Mouse (Mus musculus) ovary, adult 18-20 months (tissue): ENCODE measurements around the gene Gnl3l.

Experiments
- DNase-seq: peaks from one replicate; pipeline ENCODE4 v3.0.0; 2022; ENCODE audit warnings: low spot score, mixed read lengths

Gnl3l gene

GRCm38 (mm10) chrX:151016938-151017877 lies at the start of gene Gnl3l:
Gene Gnl3l (minus strand): TSS chrX:151017322.
- peak; percentile 84 for DNase-seq

DNA sequence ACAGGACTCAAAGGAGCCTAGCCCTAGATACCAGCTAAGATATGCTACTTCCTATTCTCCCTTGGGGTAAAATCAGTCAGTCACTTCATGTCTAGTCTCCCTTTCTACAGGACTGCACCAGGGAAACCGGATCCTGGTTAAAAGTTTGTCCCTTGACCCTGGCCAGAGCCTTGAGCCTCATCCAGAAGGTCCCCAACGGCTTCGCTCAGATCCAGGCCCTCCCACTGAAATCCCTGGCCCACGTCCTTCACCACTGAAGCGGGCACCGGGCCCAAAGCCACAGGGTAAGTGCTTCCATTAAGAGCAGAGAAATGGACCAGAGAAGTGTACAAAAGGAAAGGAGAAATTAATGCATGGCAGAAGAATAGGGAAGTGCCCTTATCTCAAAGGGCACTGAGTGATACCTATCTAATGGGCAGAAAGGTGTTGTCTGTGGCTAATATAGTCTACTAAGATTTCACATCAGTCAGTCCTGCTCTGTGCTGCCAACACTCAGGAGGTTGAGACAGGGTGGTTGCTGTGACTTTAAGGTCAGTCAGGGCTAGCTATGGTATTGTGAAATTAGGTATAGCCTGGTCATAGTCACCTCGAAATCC lies 49.0 kb upstream of the Gnl3l start:
- DNase-seq = peak; percentile 59

DNA sequence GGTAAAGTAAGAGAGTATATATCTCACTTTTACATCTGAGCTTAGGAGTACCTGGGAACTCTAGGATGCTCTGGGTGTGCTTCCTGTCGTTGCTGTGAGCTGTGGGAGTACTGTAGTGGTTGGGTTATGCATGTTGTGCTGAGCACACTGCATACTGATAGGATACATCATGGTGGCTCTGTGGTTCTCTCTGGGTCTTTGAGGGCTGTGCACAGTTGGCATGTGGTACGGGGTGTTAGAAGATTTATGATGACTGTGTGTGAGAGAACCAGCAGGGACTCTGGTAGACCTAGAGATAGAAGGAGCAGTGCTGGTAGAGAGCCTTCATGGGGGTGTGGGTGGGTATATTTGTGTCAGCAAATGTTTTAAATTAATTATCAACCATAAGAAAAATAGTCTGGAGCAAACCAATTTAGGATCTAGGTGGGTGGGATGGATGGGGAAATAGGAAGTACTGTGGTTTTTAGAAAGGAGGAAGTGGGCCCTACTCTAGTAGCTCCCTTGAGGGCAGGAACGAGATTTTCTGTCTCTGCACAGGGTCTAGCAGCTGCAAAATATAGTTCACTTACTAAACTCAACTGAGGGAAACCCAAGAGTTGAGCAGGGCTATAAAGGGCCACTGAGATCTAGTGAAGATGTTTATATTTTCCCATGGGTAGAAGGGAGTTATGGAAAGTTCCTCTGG lies 44.6 kb upstream of the Gnl3l start:
- no peak for DNase-seq

GRCm38 (mm10) chrX:151059346-151059745 lies 42.2 kb upstream of the Gnl3l start:
- DNase-seq = peak; percentile 20

GRCm38 (mm10) chrX:151055559-151055958 lies 38.4 kb upstream of the Gnl3l start:
- DNase-seq = no peak

- DNase-seq = no peak
These were observed 37.4 kb upstream of the Gnl3l start for GRCm38 (mm10) chrX:151054489-151054888.

DNA sequence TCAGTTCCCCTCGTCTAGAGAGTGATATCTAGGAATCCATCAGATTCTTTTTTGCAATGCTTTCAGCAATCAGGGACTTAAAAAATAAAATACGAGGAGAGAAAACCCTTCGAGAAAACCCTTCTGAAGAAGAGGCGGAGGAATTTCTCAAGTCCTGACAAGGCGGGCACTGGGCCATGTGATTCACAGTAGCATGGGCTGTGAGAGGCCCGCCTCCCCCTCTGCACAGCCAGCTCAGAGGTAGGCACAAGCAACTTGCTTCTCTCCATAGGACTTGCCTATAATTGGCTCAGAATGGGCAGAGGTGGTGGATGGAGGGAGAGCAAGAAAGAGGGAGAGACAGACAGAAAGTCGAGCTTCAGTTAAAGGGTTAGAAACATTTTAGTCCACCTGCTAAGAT lies 33.2 kb upstream of the Gnl3l start:
- no peak for DNase-seq

- no peak for DNase-seq
These were observed 32.6 kb upstream of the Gnl3l start for GRCm38 (mm10) chrX:151049661-151050215.

- DNase-seq = no peak
These were observed 30.4 kb upstream of the Gnl3l start for GRCm38 (mm10) chrX:151047431-151048058.

GRCm38 (mm10) chrX:151046777-151047430 lies 29.8 kb upstream of the Gnl3l start:
- DNase-seq = peak; percentile 78

DNA sequence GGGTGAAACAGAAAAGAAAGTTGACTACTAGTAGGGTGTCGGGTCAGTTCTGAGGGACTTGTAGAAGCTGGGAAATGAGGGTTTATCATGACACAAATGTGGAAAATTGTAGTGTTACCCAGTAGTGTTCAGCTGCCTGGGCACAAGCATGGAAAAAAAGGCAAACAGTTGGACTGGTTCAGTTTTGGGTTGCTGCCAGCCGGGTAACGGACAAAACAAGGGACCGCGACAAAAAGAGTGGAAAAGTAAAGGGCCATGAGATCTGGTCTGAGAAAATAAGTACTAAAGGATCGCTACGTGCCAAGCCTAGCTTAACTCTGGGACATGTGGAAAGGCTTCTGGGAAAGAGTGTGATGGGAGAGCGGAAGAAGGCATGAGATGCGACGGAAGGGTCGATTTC lies 29.2 kb upstream of the Gnl3l start:
- no peak for DNase-seq

GRCm38 (mm10) chrX:151045850-151046249 lies 28.7 kb upstream of the Gnl3l start, which contains the start of gene Fgd1:
Gene Fgd1 (plus strand): TSS chrX:151046150.
- no peak for DNase-seq

GRCm38 (mm10) chrX:151041223-151041622 lies 24.1 kb upstream of the Gnl3l start:
- DNase-seq = no peak

DNA sequence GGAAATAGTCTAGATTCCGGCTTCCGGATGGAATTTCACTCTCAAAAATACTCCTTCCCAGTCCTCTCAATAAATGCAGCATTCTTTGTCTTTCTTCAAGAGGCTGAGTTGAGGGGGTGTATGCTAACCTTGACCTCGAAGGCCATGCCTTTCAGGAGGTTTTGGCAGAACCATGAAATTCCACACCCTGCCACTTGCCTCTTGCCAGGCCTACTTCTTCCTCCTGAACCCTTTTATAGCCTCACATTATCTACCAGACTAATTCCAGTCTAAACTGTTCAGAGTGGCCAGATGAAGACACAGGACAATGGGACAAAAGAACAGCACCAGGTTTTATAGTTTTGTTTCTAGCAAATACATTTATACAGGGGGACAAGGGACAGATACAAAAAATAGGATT lies 14.3 kb upstream of the Gnl3l start:
- no peak for DNase-seq

- no peak for DNase-seq
These were observed 1.7 kb upstream of the Gnl3l start for GRCm38 (mm10) chrX:151018798-151019197.

- DNase-seq = no peak
These were observed 775 bp upstream of the Gnl3l start for GRCm38 (mm10) chrX:151017897-151018296.

- DNase-seq = no peak
These were observed 20.3 kb downstream of the Gnl3l start for GRCm38 (mm10) chrX:150996775-150997174.

- no peak for DNase-seq
These were observed 35.5 kb downstream of the Gnl3l start for GRCm38 (mm10) chrX:150981621-150982020.

- DNase-seq = no peak
These were observed 41.7 kb downstream of the Gnl3l start for GRCm38 (mm10) chrX:150975424-150975823.

DNA sequence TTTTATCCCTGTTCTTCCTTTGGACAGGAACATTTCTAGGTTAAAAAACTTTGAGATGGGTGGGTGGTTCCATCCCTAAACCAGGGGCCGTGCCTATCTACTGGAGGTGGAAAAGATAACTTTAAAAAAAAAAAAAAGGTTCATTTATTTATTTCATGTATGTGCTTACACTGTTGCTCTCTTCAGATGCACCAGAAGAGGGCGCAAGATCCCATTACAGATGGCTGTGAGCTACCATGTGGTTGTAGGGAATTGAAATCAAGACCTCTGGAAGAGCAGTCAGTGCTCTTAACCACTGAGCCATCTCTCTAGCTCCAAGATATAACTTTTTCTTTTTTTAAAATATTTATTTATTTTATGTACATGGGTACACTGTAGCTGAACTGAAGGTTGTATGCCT lies 54.1 kb downstream of the Gnl3l start:
- DNase-seq = no peak

DNA sequence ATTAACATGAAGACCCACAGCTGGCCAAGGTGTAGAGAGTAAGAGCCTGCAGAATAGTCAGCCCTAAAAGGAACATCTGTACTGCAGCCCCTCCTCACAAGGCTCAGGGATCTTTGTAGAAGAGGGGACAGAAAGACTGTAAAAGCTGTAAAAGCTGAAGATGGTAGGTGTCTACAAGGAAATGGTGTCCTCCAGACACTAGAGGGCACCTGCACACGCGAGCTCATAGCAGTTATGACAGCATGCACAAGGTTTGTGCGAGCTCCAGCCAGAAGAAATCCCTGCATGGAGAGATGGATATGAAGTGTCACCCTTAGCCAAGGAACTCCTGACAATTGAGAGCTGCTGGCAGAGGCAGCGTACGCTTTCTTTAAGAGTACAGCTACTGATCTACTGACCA lies 56.4 kb downstream of the Gnl3l start:
- no peak for DNase-seq
